Mouse (Mus musculus): ENCODE measurements around the gene Tyro3. TPM values are rescaled to one million over a fixed set of nuclear protein-coding genes. Genes with fewer than 3 reads are reported as not detected.

Gene Tyro3
- polyA plus RNA-seq, 2 experiments = 0.65 to 0.71 TPM

GRCm38 (mm10) chr2:119787206-119787883 is 10.2 kb upstream of the Tyro3 start, which contains the start of gene Rpap1:
Gene Rpap1 (minus strand): TSS chr2:119787537.
- TF ChIP-seq EP300 (IDR thresholded peaks at IDR 0.05; ENCODE audit: low read depth) (no peak), CTCF (IDR thresholded peaks at IDR 0.05; ENCODE audit: low read depth) (no peak)
- WGBS (ENCODE audit: insufficient replicate concordance) = under 1% methylated on average over 44 of the region's 44 CpGs

GRCm38 (mm10) chr2:119789996-119790395 is 7.5 kb upstream of the Tyro3 start:
- 78% methylated on average over 2 of the region's 2 CpGs for WGBS (ENCODE audit: insufficient replicate concordance)
- Histone ChIP-seq H3K4me2 (ENCODE audit: low read depth) (no peak overlapping the region), H3K27ac (no peak overlapping the region), H3K9me3 (ENCODE audit: control insufficient read depth, low read length) (no peaks in the 10 kb centered on the region), H3K36me3 (replicated peaks; ENCODE audit: control insufficient read depth, insufficient read depth, low read depth) (no peaks in the 10 kb centered on the region), H3K4me1 (replicated peaks; ENCODE audit: control insufficient read depth in 2 of 2, insufficient read depth in 2 of 2, low read length in 1 of 2) (peaks cover 11 to 14% of the 10 kb centered on the region in 2 experiments), H3K9ac (replicated peaks) (no peak overlapping the region), H3K4me3 (ENCODE audit: insufficient read depth in 1 of 2, low read depth in 2 of 2, low read length in 2 of 2) (no peak overlapping the region), H3K27me3 (ENCODE audit: control insufficient read depth, insufficient read depth, low read length) (no peaks in the 10 kb centered on the region)
- ATAC-seq (ENCODE audit: insufficient read depth) (no peak), DNase-seq (ENCODE audit: low read depth in 3 of 3, low spot score in 3 of 3) (no peak)
- no peak for TF ChIP-seq EP300 (IDR thresholded peaks at IDR 0.05; ENCODE audit: low read depth)

More at GRCm38 (mm10) chr2:119787206-119787883, 10.2 kb upstream of the Tyro3 start, which contains the start of gene Rpap1:
- DNase-seq (ENCODE audit: low read depth in 3 of 3, low spot score in 3 of 3) (peak; percentile 58 to 61 (median 59)), ATAC-seq (ENCODE audit: insufficient read depth) (peak; percentile 93)
- peaks cover 11 to 14% of the 10 kb centered on the region in 2 experiments for H3K4me1 ChIP-seq (replicated peaks; ENCODE audit: control insufficient read depth in 2 of 2, insufficient read depth in 2 of 2, low read length in 1 of 2)
- H3K27ac ChIP-seq = peak within 1 kb of the TSS; percentile 16
- H3K9me3 ChIP-seq (ENCODE audit: control insufficient read depth, low read length) = no peaks in the 10 kb centered on the region
- no peaks in the 10 kb centered on the region for H3K27me3 ChIP-seq (ENCODE audit: control insufficient read depth, insufficient read depth, low read length)
- H3K4me2 ChIP-seq (ENCODE audit: low read depth) = peak within 1 kb of the TSS; percentile 98
- H3K36me3 ChIP-seq (replicated peaks; ENCODE audit: control insufficient read depth, insufficient read depth, low read depth) = no peaks in the 10 kb centered on the region
- H3K4me3 ChIP-seq (ENCODE audit: insufficient read depth in 1 of 2, low read depth in 2 of 2, low read length in 2 of 2) = peak within 1 kb of the TSS; percentile 70 to 98
- peak within 1 kb of the TSS; percentile 76 for H3K9ac ChIP-seq (replicated peaks)

- Histone ChIP-seq H3K4me1 (replicated peaks; ENCODE audit: control insufficient read depth in 2 of 2, insufficient read depth in 2 of 2, low read length in 1 of 2) (peaks cover 0 to 4% of the 10 kb centered on the region in 2 experiments; a peak in 2 of 4 replicates), H3K36me3 (replicated peaks; ENCODE audit: control insufficient read depth, insufficient read depth, low read depth) (no peaks in the 10 kb centered on the region), H3K27me3 (ENCODE audit: control insufficient read depth, insufficient read depth, low read length) (peaks cover 54% of the 10 kb centered on the region), H3K4me3 (ENCODE audit: insufficient read depth in 1 of 2, low read depth in 2 of 2, low read length in 2 of 2) (no peak overlapping the region), H3K27ac (no peak overlapping the region), H3K4me2 (ENCODE audit: low read depth) (no peak overlapping the region), H3K9me3 (ENCODE audit: control insufficient read depth, low read length) (no peaks in the 10 kb centered on the region), H3K9ac (replicated peaks) (no peak overlapping the region)
- ATAC-seq (ENCODE audit: insufficient read depth) = no peak
- DNase-seq (ENCODE audit: low read depth in 3 of 3, low spot score in 3 of 3) = peak in 1 of 3 experiments; percentile 20
- 11% methylated on average over 13 of the region's 13 CpGs for WGBS (ENCODE audit: insufficient replicate concordance)
- no peak for TF ChIP-seq EP300 (IDR thresholded peaks at IDR 0.05; ENCODE audit: low read depth)
- peak; percentile 64 for TF ChIP-seq CTCF (IDR thresholded peaks at IDR 0.05; ENCODE audit: low read depth)
Measured at GRCm38 (mm10) chr2:119798246-119798927, 854 bp downstream of the Tyro3 start.

- no peak for DNase-seq (ENCODE audit: low read depth in 3 of 3, low spot score in 3 of 3)
- Histone ChIP-seq H3K9me3 (ENCODE audit: control insufficient read depth, low read length) (no peaks in the 10 kb centered on the region), H3K4me3 (ENCODE audit: insufficient read depth in 1 of 2, low read depth in 2 of 2, low read length in 2 of 2) (peak overlapping the region; percentile 24 to 61), H3K9ac (replicated peaks) (peak overlapping the region; percentile 27; the same call in 1 of the 2 replicates), H3K27me3 (ENCODE audit: control insufficient read depth, insufficient read depth, low read length) (peaks cover 54% of the 10 kb centered on the region), H3K36me3 (replicated peaks; ENCODE audit: control insufficient read depth, insufficient read depth, low read depth) (no peaks in the 10 kb centered on the region), H3K4me1 (replicated peaks; ENCODE audit: control insufficient read depth in 2 of 2, insufficient read depth in 2 of 2, low read length in 1 of 2) (peaks cover 0 to 4% of the 10 kb centered on the region in 2 experiments; a peak in 2 of 4 replicates), H3K27ac (no peak overlapping the region), H3K4me2 (ENCODE audit: low read depth) (peak overlapping the region; percentile 77)
- peak; percentile 51 for ATAC-seq (ENCODE audit: insufficient read depth)
- TF ChIP-seq EP300 (IDR thresholded peaks at IDR 0.05; ENCODE audit: low read depth) = no peak
- TF ChIP-seq CTCF (IDR thresholded peaks at IDR 0.05; ENCODE audit: low read depth) = no peak
- WGBS (ENCODE audit: insufficient replicate concordance) = 2% methylated on average over 65 of the region's 89 CpGs
Measured at GRCm38 (mm10) chr2:119799181-119799960, 1.8 kb downstream of the Tyro3 start.
